Mouse (Mus musculus) CH12.LX (cell line): ENCODE measurements around the gene Poc1b. TPM values are rescaled to one million over a fixed set of nuclear protein-coding genes. Genes with fewer than 3 reads are reported as not detected.

ENCODE experiments used
- DNase-seq: peaks from one replicate; pipeline ENCODE4 v3.0.0-alpha.2; 2013; ENCODE audit errors: extremely low read depth
- H3K27ac ChIP-seq: 2 replicates; pipeline ENCODE4 v1.5.1; 2012; ENCODE audit warnings: low read depth, mild to moderate bottlenecking, control low read depth, moderate library complexity; ENCODE audit not compliant: insufficient read depth
- H3K27me3 ChIP-seq: replicated peaks from 2 replicates; pipeline ENCODE3; 2012; ENCODE audit warnings: inconsistent platforms
- H3K36me3 ChIP-seq, 2 experiments: replicated peaks in 1 of 2; 2 replicates each; pipeline versions ENCODE3 to v1.6.1; 2012; ENCODE audit warnings: inconsistent platforms in 1 of 2, low read length in 1 of 2, mild to moderate bottlenecking in 1 of 2, mixed read lengths in 1 of 2, moderate library complexity in 1 of 2; ENCODE audit not compliant: control insufficient read depth in 1 of 2, insufficient read depth in 1 of 2
- H3K4me1 ChIP-seq, 2 experiments: 2 replicates each; pipeline ENCODE4 v1.6.1; 2012; ENCODE audit warnings: inconsistent platforms in 1 of 2, moderate library complexity in 1 of 2; ENCODE audit not compliant: insufficient read depth in 2 of 2, control insufficient read depth in 1 of 2
- H3K4me2 ChIP-seq: 2 replicates; pipeline ENCODE4 v1.6.1; 2012; ENCODE audit warnings: low read depth, mild to moderate bottlenecking, control low read depth; ENCODE audit not compliant: poor library complexity, insufficient read depth, severe bottlenecking
- H3K4me3 ChIP-seq, 3 experiments: fragments of 150-350 bp in 1 of 3; sonication (generic) in 1 of 3; replicated peaks in 1 of 3; 2 replicates each; pipeline versions ENCODE3 to v1.5.1; 2011 to 2012; ENCODE audit warnings: low read depth in 2 of 3, low read length in 2 of 3, mild to moderate bottlenecking in 2 of 3, moderate library complexity in 2 of 3, control low read depth in 1 of 3, improper control_type of control experiment in 1 of 3, inconsistent platforms in 1 of 3, mixed read lengths in 1 of 3; ENCODE audit not compliant: poor library complexity in 1 of 3
- H3K79me2 ChIP-seq: replicated peaks from 2 replicates; pipeline ENCODE4 v1.6.1; 2012; ENCODE audit warnings: mild to moderate bottlenecking, moderate library complexity; ENCODE audit not compliant: control insufficient read depth, poor library complexity, insufficient read depth, severe bottlenecking; ENCODE audit errors: extremely low read depth
- H3K9ac ChIP-seq: 2 replicates; pipeline ENCODE4 v1.6.1; 2012; ENCODE audit warnings: low read depth, mild to moderate bottlenecking, control low read depth, moderate library complexity; ENCODE audit not compliant: insufficient read depth
- H3K9me3 ChIP-seq: replicated peaks from 2 replicates; pipeline ENCODE3; 2012; ENCODE audit warnings: low read length, inconsistent platforms, mixed read lengths
- BHLHE40 ChIP-seq: IDR thresholded peaks from 2 replicates; pipeline ENCODE4 v1.6.1; 2011; ENCODE audit warnings: mild to moderate bottlenecking, low read depth, low read length, improper control_type of control experiment
- CHD1 ChIP-seq: IDR thresholded peaks from 2 replicates; pipeline ENCODE4 v1.6.1; 2012; ENCODE audit warnings: low read depth, low read length, improper control_type of control experiment, inconsistent platforms
- CTCF ChIP-seq, 2 experiments: IDR thresholded peaks in 1 of 2; conservative IDR thresholded peaks in 1 of 2; 2 replicates each; pipeline ENCODE4 v1.5.1; 2011 to 2012; ENCODE audit warnings: low read depth in 2 of 2, low read length in 2 of 2, improper control_type of control experiment in 1 of 2, inconsistent platforms in 1 of 2, mild to moderate bottlenecking in 1 of 2, moderate library complexity in 1 of 2
- E2F4 ChIP-seq: IDR thresholded peaks from 2 replicates; pipeline ENCODE4 v1.6.1; 2011; ENCODE audit warnings: low read depth, low read length, improper control_type of control experiment; ENCODE audit not compliant: insufficient replicate concordance
- ETS1 ChIP-seq: conservative IDR thresholded peaks from 2 replicates; pipeline ENCODE4 v1.6.1; 2012; ENCODE audit warnings: low read depth, mild to moderate bottlenecking, inconsistent platforms, low read length, improper control_type of control experiment, moderate library complexity
- GABPA ChIP-seq: IDR thresholded peaks from 2 replicates; pipeline ENCODE4 v1.6.1; 2012; ENCODE audit warnings: low read depth, low read length, improper control_type of control experiment, inconsistent platforms; ENCODE audit not compliant: insufficient replicate concordance
- IRF4 ChIP-seq: IDR thresholded peaks from 2 replicates; pipeline ENCODE4 v1.6.1; 2014; ENCODE audit warnings: low read depth, mild to moderate bottlenecking, inconsistent platforms, low read length, improper control_type of control experiment
- JUN ChIP-seq: IDR thresholded peaks from 2 replicates; pipeline ENCODE4 v1.6.1; 2011; ENCODE audit warnings: low read depth, mild to moderate bottlenecking, low read length, improper control_type of control experiment, moderate library complexity; ENCODE audit not compliant: insufficient read depth
- KAT2A ChIP-seq: IDR thresholded peaks from 2 replicates; pipeline ENCODE4 v1.6.1; 2012; ENCODE audit warnings: low read length, improper control_type of control experiment, inconsistent platforms; ENCODE audit not compliant: insufficient replicate concordance
- MAFK ChIP-seq: IDR thresholded peaks from 2 replicates; pipeline ENCODE4 v1.6.1; 2011; ENCODE audit warnings: low read length, improper control_type of control experiment; ENCODE audit not compliant: insufficient replicate concordance
- MAX ChIP-seq: IDR thresholded peaks from 2 replicates; pipeline ENCODE4 v1.6.1; 2011; ENCODE audit warnings: low read length, improper control_type of control experiment
- MAZ ChIP-seq: IDR thresholded peaks from 2 replicates; pipeline ENCODE4 v1.6.1; 2012; ENCODE audit warnings: low read depth, mild to moderate bottlenecking, inconsistent platforms, low read length, improper control_type of control experiment, moderate library complexity
- MXI1 ChIP-seq: IDR thresholded peaks from 2 replicates; pipeline ENCODE4 v1.6.1; 2011; ENCODE audit warnings: mild to moderate bottlenecking, low read depth, low read length, improper control_type of control experiment
- MYC ChIP-seq: IDR thresholded peaks from 2 replicates; pipeline ENCODE4 v1.6.1; 2011; ENCODE audit warnings: low read depth, mild to moderate bottlenecking, improper control_type of control experiment, low read length
- NELFE ChIP-seq: IDR thresholded peaks from 2 replicates; pipeline ENCODE4 v1.6.1; 2011; ENCODE audit warnings: low read depth, low read length, improper control_type of control experiment
- NRF1 ChIP-seq: IDR thresholded peaks from 2 replicates; pipeline ENCODE4 v1.6.1; 2014; ENCODE audit warnings: low read depth, mild to moderate bottlenecking, inconsistent platforms, low read length, improper control_type of control experiment, moderate library complexity
- PAX5 ChIP-seq: IDR thresholded peaks from 2 replicates; pipeline ENCODE4 v1.6.1; 2012; ENCODE audit warnings: low read length, inconsistent platforms, mixed read lengths
- POLR2A ChIP-seq: IDR thresholded peaks from 2 replicates; pipeline ENCODE4 v1.6.1; 2011; ENCODE audit warnings: low read depth, mild to moderate bottlenecking, improper control_type of control experiment, low read length
- POLR2AphosphoS2 ChIP-seq: IDR thresholded peaks from 2 replicates; pipeline ENCODE4 v1.6.1; 2011; ENCODE audit warnings: low read depth, low read length, improper control_type of control experiment
- RAD21 ChIP-seq: IDR thresholded peaks from 2 replicates; pipeline ENCODE4 v1.6.1; 2011; ENCODE audit warnings: low read depth, mild to moderate bottlenecking, low read length, improper control_type of control experiment, moderate library complexity
- SIN3A ChIP-seq: IDR thresholded peaks from 2 replicates; pipeline ENCODE4 v1.6.1; 2012; ENCODE audit warnings: low read length, improper control_type of control experiment, inconsistent platforms
- SMC3 ChIP-seq: IDR thresholded peaks from 2 replicates; pipeline ENCODE4 v1.6.1; 2011; ENCODE audit warnings: low read depth, low read length, improper control_type of control experiment
- TBP ChIP-seq: conservative IDR thresholded peaks from 2 replicates; pipeline ENCODE4 v1.6.1; 2011; ENCODE audit warnings: low read depth, low read length, improper control_type of control experiment
- TCF12 ChIP-seq: IDR thresholded peaks from 2 replicates; pipeline ENCODE4 v1.6.1; 2014; ENCODE audit warnings: low read depth, mild to moderate bottlenecking, inconsistent platforms, low read length, improper control_type of control experiment
- UBTF ChIP-seq: IDR thresholded peaks from 2 replicates; pipeline ENCODE4 v1.6.1; 2012; ENCODE audit warnings: low read depth, mild to moderate bottlenecking, inconsistent platforms, low read length, improper control_type of control experiment, moderate library complexity
- USF1 ChIP-seq: IDR thresholded peaks from 2 replicates; pipeline ENCODE4 v1.6.1; 2014; ENCODE audit warnings: low read depth, mild to moderate bottlenecking, inconsistent platforms, low read length, improper control_type of control experiment
- USF2 ChIP-seq: conservative IDR thresholded peaks from 2 replicates; pipeline ENCODE4 v1.6.1; 2011; ENCODE audit warnings: low read depth, low read length, improper control_type of control experiment
- ZKSCAN1 ChIP-seq: IDR thresholded peaks from 2 replicates; pipeline ENCODE4 v1.6.1; 2012; ENCODE audit warnings: low read depth, inconsistent platforms, low read length, improper control_type of control experiment, borderline replicate concordance
- ZMIZ1 ChIP-seq: IDR thresholded peaks from 2 replicates; pipeline ENCODE4 v1.6.1; 2012; ENCODE audit warnings: low read depth, mild to moderate bottlenecking, inconsistent platforms, low read length, improper control_type of control experiment
- ZNF384 ChIP-seq: IDR thresholded peaks from 2 replicates; pipeline ENCODE4 v1.6.1; 2012; ENCODE audit warnings: low read depth, low read length, improper control_type of control experiment, inconsistent platforms
- dilution Hi-C: fragments of 300-500 bp; cut with MboI; formaldehyde crosslinking; loops from 2 replicates; pipeline ENCODE4 v1.14.3; 2020; ENCODE audit warnings: low sequenced_read_pairs; ENCODE audit not compliant: extremely low pct_unique_long_range_greater_than_20kb, extremely low pct_ligation_motif_present
- in situ Hi-C: fragments of 300-500 bp; cut with MboI; formaldehyde crosslinking; loops from 3 replicates; pipeline ENCODE4 v1.14.3; 2019; ENCODE audit warnings: low sequenced_read_pairs, low pct_ligation_motif_present, low pct_unique_long_range_greater_than_20kb, mixed read lengths
- polyA plus RNA-seq: library from polyadenylated mRNA; unstranded; fragments of >175 nt; gene quantifications from 2 replicates; pipeline ENCODE4 v1.2.1, GENCODE M21; 2012; ENCODE audit warnings: low read depth; ENCODE audit not compliant: insufficient read length
- total RNA-seq, 2 experiments: library from RNA; depleted of rRNA; stranded (reverse); fragments of 300-350 nt in 1 of 2; fragments of >200 nt in 1 of 2; gene quantifications; 2 replicates each; pipeline ENCODE4 v1.2.3; 2012 to 2014

Poc1b gene
- total and polyA plus RNA-seq, 3 experiments: 3.8 to 18.2 (median 5.6) TPM

GRCm38 (mm10) chr10:99083431-99084003 lies 23.3 kb upstream of the Poc1b start:
- Histone ChIP-seq H3K9me3 (peaks cover 9% of the 10 kb centered on the region), H3K4me2 (no peak overlapping the region), H3K4me1 (peaks cover 12 to 55% of the 10 kb centered on the region in 2 experiments; a peak in 3 of 4 replicates), H3K79me2 (no peaks in the 10 kb centered on the region), H3K27me3 (no peaks in the 10 kb centered on the region), H3K27ac (no peak overlapping the region), H3K36me3 (peaks cover 0 to 1% of the 10 kb centered on the region in 2 experiments), H3K9ac (no peak overlapping the region), H3K4me3 (no peak overlapping the region)
- TF ChIP-seq MAFK (no peak), TCF12 (no peak), NELFE (no peak), NRF1 (no peak), SIN3A (no peak), KAT2A (no peak)
- dilution Hi-C loops (no loop called here), in situ Hi-C loops (loop anchor here (25.0 kb wide), 3 partner anchors 171 to 596 kb away; partner anchors contain the start of gene Atp2b1)
- DNase-seq: no peak

- peak; percentile 85 for DNase-seq
- Histone ChIP-seq H3K4me2 (peak overlapping the region; percentile 41), H3K4me1 (peaks cover 12 to 46% of the 10 kb centered on the region in 2 experiments; a peak in 3 of 4 replicates), H3K79me2 (no peaks in the 10 kb centered on the region), H3K36me3 (peaks cover 0 to 1% of the 10 kb centered on the region in 2 experiments), H3K9ac (no peak overlapping the region), H3K27me3 (no peaks in the 10 kb centered on the region), H3K4me3 (no peak overlapping the region), H3K9me3 (peaks cover 7% of the 10 kb centered on the region), H3K27ac (no peak overlapping the region)
- in situ Hi-C loops: loop anchor here (25.0 kb wide), 3 partner anchors 172 to 597 kb away; partner anchors contain the start of gene Atp2b1
- dilution Hi-C loops: no loop called here
- TF ChIP-seq ZNF384: no peak
- no peak for TF ChIP-seq USF1
- no peak for TF ChIP-seq MYC
- no peak for TF ChIP-seq POLR2A
- TF ChIP-seq BHLHE40: no peak
- TF ChIP-seq MXI1: no peak
- no peak for TF ChIP-seq NRF1
- no peak for TF ChIP-seq E2F4
- TF ChIP-seq ETS1: no peak
- TF ChIP-seq USF2: no peak
- TF ChIP-seq ZMIZ1: no peak
- TF ChIP-seq PAX5: no peak
- TF ChIP-seq SIN3A: no peak
- TF ChIP-seq CHD1: no peak
- TF ChIP-seq TBP: no peak
- TF ChIP-seq GABPA: no peak
- TF ChIP-seq SMC3: peak; percentile 92
- no peak for TF ChIP-seq POLR2AphosphoS2
- peak; percentile 64 to 84 for TF ChIP-seq CTCF (conservative IDR thresholded peaks at IDR 0.05 in 1 of 2, IDR thresholded peaks at IDR 0.05 in 1 of 2; ENCODE audit: low read depth in 2 of 2, low read length in 2 of 2)
- no peak for TF ChIP-seq MAZ
- TF ChIP-seq NELFE: no peak
- no peak for TF ChIP-seq KAT2A
- no peak for TF ChIP-seq JUN
- 0 out of 2 replicates have a peak, but pooled peaks have one; percentile 23 for TF ChIP-seq TCF12
- no peak for TF ChIP-seq MAX
- TF ChIP-seq IRF4: peak; percentile 20; the same call in 1 of the 2 replicates
- no peak for TF ChIP-seq ZKSCAN1
- no peak for TF ChIP-seq UBTF
- TF ChIP-seq RAD21: peak; percentile 98
These were observed 22.2 kb upstream of the Poc1b start for GRCm38 (mm10) chr10:99084397-99085239.
